Mouse (Mus musculus) right cerebral cortex, postnatal 36 days (tissue): ENCODE measurements around the gene Nedd4.

ENCODE experiments used
- DNase-seq, 2 experiments: peaks; one replicate each; pipeline ENCODE4 v3.0.0; 2022; ENCODE audit warnings: low spot score in 2 of 2, mixed read lengths in 1 of 2

Gene Nedd4

GRCm38 (mm10) chr9:72678771-72679170, 16.6 kb downstream of the Nedd4 start:
- no peak for DNase-seq

- DNase-seq, result no peak
Observed at GRCm38 (mm10) chr9:72681652-72682228, 19.6 kb downstream of the Nedd4 start.

- no peak for DNase-seq
Observed at GRCm38 (mm10) chr9:72683268-72683667, 21.1 kb downstream of the Nedd4 start.

GRCm38 (mm10) chr9:72685231-72685630, 23.1 kb downstream of the Nedd4 start:
- no peak for DNase-seq

GRCm38 (mm10) chr9:72686506-72686905, 24.4 kb downstream of the Nedd4 start:
- no peak for DNase-seq

GRCm38 (mm10) chr9:72689522-72689921, 27.4 kb downstream of the Nedd4 start:
- DNase-seq, result no peak

- no peak for DNase-seq
Observed at GRCm38 (mm10) chr9:72690811-72691210, 28.7 kb downstream of the Nedd4 start.

GRCm38 (mm10) chr9:72691942-72692341, 29.8 kb downstream of the Nedd4 start:
- DNase-seq, result no peak

GRCm38 (mm10) chr9:72693081-72693696, 31.0 kb downstream of the Nedd4 start:
- peak in 1 of 2 experiments; percentile 32 for DNase-seq

- DNase-seq, result no peak
Observed at GRCm38 (mm10) chr9:72693861-72694260, 31.7 kb downstream of the Nedd4 start.

GRCm38 (mm10) chr9:72696508-72696907, 34.4 kb downstream of the Nedd4 start:
- no peak for DNase-seq

- no peak for DNase-seq
Observed at GRCm38 (mm10) chr9:72697779-72698178, 35.6 kb downstream of the Nedd4 start.

- DNase-seq, result no peak
Observed at GRCm38 (mm10) chr9:72699702-72700101, 37.6 kb downstream of the Nedd4 start.

- no peak for DNase-seq
Observed at GRCm38 (mm10) chr9:72701441-72701840, 39.3 kb downstream of the Nedd4 start.

GRCm38 (mm10) chr9:72702075-72702474, 39.9 kb downstream of the Nedd4 start:
- no peak for DNase-seq

- no peak for DNase-seq
Observed at GRCm38 (mm10) chr9:72703142-72703541, 41.0 kb downstream of the Nedd4 start.

GRCm38 (mm10) chr9:72703754-72704153, 41.6 kb downstream of the Nedd4 start:
- DNase-seq, result no peak

- DNase-seq, result no peak
Observed at GRCm38 (mm10) chr9:72705270-72705669, 43.1 kb downstream of the Nedd4 start.

GRCm38 (mm10) chr9:72707999-72708398, 45.9 kb downstream of the Nedd4 start:
- no peak for DNase-seq

- DNase-seq, result no peak
Observed at GRCm38 (mm10) chr9:72708690-72709089, 46.5 kb downstream of the Nedd4 start.

GRCm38 (mm10) chr9:72710060-72710459, 47.9 kb downstream of the Nedd4 start:
- no peak for DNase-seq

- no peak for DNase-seq
Observed at GRCm38 (mm10) chr9:72714945-72715344, 52.8 kb downstream of the Nedd4 start.

- no peak for DNase-seq
Observed at GRCm38 (mm10) chr9:72716200-72716599, 54.1 kb downstream of the Nedd4 start.

GRCm38 (mm10) chr9:72719143-72719542, 57.0 kb downstream of the Nedd4 start:
- no peak for DNase-seq
